Mouse (Mus musculus): ENCODE measurements around the gene Gtpbp3. TPM values are rescaled to one million over a fixed set of nuclear protein-coding genes. Genes with fewer than 3 reads are reported as not detected.

The Gtpbp3 gene
- total and polyA plus RNA-seq, 3 experiments: 49.4 to 50.1 TPM; not detected in 1

DNA sequence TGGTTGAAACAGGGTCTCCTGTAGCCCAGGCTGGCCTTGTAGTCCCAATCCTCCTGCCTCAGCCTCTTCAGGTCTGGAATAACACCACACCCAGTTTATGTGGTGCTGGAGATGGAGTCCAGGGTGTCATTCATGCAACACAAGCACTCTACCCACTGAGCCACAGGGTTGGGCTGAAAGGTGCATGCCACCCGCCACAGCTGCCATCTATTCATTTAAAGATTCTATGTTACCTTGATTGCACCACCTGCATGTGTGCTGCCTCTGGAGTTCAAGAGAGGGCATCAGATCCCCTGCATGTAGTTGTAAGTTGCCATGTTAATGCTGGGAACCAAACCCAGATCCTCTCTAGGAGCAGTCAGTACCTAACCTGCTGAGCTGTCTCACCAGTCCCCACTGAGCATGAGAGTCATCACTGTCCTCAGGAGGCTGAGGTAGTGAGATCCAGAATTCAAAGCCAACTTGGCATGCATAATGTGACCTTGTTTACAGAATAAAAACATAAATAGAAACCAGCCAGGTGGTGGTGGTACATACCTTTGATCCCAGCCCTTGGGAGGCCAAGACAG, 9.3 kb downstream of the Gtpbp3 start:
- H3K4me1 ChIP-seq (ENCODE audit: control insufficient read depth in 1 of 2, insufficient read depth in 2 of 2, low read length in 2 of 2): no peaks in the 10 kb centered on the region
- DNase-seq (ENCODE audit: low read depth, low spot score): no peak
- no peak for TF ChIP-seq NELFE (IDR thresholded peaks at IDR 0.05; ENCODE audit: low read depth, low read length)
- TF ChIP-seq CTCF (IDR thresholded peaks at IDR 0.05 in 2 of 3, conservative IDR thresholded peaks at IDR 0.05 in 1 of 3; ENCODE audit: control insufficient read depth in 1 of 3, insufficient read depth in 1 of 3, low read depth in 2 of 3, low read length in 3 of 3, poor library complexity in 1 of 3, severe bottlenecking in 1 of 3): no peak
- no peak for TF ChIP-seq POLR2AphosphoS2 (IDR thresholded peaks at IDR 0.05; ENCODE audit: low read length)
- TF ChIP-seq CHD2 (IDR thresholded peaks at IDR 0.05; ENCODE audit: low read length): no peak
- no peak for TF ChIP-seq ZNF384 (IDR thresholded peaks at IDR 0.05; ENCODE audit: low read depth, low read length)
- TF ChIP-seq MYB (IDR thresholded peaks at IDR 0.05; ENCODE audit: low read depth, low read length): no peak
- H3K9me3 ChIP-seq (replicated peaks; ENCODE audit: insufficient read depth, low read length): no peaks in the 10 kb centered on the region
- no peaks in the 10 kb centered on the region for H3K79me2 ChIP-seq (ENCODE audit: control insufficient read depth, insufficient read depth, low read length, poor library complexity)
- H3K27me3 ChIP-seq (ENCODE audit: control insufficient read depth in 1 of 2, insufficient read depth in 2 of 2, low read length in 2 of 2): no peaks in the 10 kb centered on the region
- H3K27ac ChIP-seq (ENCODE audit: control insufficient read depth, low read depth, low read length): no peak overlapping the region
- H3K36me3 ChIP-seq (ENCODE audit: control insufficient read depth in 1 of 2, insufficient read depth in 2 of 2, low read length in 2 of 2): peaks cover 0 to 4% of the 10 kb centered on the region in 2 experiments; a peak in 2 of 4 replicates
- no peak overlapping the region for H3K9ac ChIP-seq (ENCODE audit: control insufficient read depth, low read depth, low read length, poor library complexity, severe bottlenecking)
- no peak overlapping the region for H3K4me3 ChIP-seq (ENCODE audit: control insufficient read depth in 1 of 2, insufficient read depth in 1 of 2, low read depth in 2 of 2, low read length in 2 of 2)

DNA sequence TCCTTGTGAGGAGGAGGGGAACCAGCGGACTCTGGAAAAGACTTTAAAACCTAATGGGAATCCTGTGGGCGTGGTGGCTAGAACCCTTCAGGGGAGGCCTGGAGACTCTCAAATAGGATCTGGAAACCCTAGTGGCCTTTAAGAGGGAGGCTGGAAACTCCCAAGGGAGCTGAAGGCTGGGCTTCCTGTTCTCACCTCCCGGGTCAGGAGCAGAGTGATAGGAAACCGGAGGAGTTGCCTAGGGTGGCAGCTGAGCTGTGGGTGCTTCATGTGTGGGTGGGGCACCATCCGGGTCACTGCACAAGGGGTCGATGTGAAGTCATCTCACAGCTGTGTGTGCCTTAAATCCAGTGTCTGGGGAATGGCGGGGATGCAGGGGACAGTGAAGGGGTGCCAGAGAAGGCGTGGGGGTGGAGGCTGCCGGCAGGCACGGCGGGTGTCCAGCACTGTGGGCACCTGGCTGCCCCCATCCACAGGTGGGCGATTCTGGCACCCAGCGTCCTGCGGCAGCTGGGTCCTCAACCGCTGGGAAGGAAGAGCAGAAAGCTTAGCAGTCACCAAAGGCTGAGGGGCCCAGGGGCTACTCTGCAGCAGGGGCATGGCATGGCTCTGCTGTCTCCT, 10.1 kb downstream of the Gtpbp3 start:
- no peaks in the 10 kb centered on the region for H3K9me3 ChIP-seq (replicated peaks; ENCODE audit: insufficient read depth, low read length)
- no peaks in the 10 kb centered on the region for H3K27me3 ChIP-seq (ENCODE audit: control insufficient read depth in 1 of 2, insufficient read depth in 2 of 2, low read length in 2 of 2)
- no peaks in the 10 kb centered on the region for H3K4me1 ChIP-seq (ENCODE audit: control insufficient read depth in 1 of 2, insufficient read depth in 2 of 2, low read length in 2 of 2)
- no peak overlapping the region for H3K27ac ChIP-seq (ENCODE audit: control insufficient read depth, low read depth, low read length)
- H3K79me2 ChIP-seq (ENCODE audit: control insufficient read depth, insufficient read depth, low read length, poor library complexity): no peaks in the 10 kb centered on the region
- H3K36me3 ChIP-seq (ENCODE audit: control insufficient read depth in 1 of 2, insufficient read depth in 2 of 2, low read length in 2 of 2): peaks cover 0 to 3% of the 10 kb centered on the region in 2 experiments; a peak in 2 of 4 replicates
- H3K4me3 ChIP-seq (ENCODE audit: control insufficient read depth in 1 of 2, insufficient read depth in 1 of 2, low read depth in 2 of 2, low read length in 2 of 2): no peak overlapping the region
- no peak overlapping the region for H3K9ac ChIP-seq (ENCODE audit: control insufficient read depth, low read depth, low read length, poor library complexity, severe bottlenecking)
- TF ChIP-seq ZNF384 (IDR thresholded peaks at IDR 0.05; ENCODE audit: low read depth, low read length) (no peak), RCOR1 (IDR thresholded peaks at IDR 0.05; ENCODE audit: low read depth, low read length) (no peak), GATA1 (IDR thresholded peaks at IDR 0.05; ENCODE audit: low read depth, low read length) (no peak), ZMIZ1 (IDR thresholded peaks at IDR 0.05; ENCODE audit: low read depth, low read length) (no peak), CHD1 (IDR thresholded peaks at IDR 0.05; ENCODE audit: low read depth, low read length) (no peak), EP300 (IDR thresholded peaks at IDR 0.05; ENCODE audit: low read depth in 1 of 2, low read length in 2 of 2) (no peak), JUND (IDR thresholded peaks at IDR 0.05; ENCODE audit: low read depth, low read length) (no peak), SIN3A (IDR thresholded peaks at IDR 0.05; ENCODE audit: low read length) (no peak)
- DNase-seq (ENCODE audit: low read depth, low spot score): no peak

Measured in MEL (cell line).